Mouse (Mus musculus) liver, adult 2 months (tissue): ENCODE data around the gene Ppat. TPM values are rescaled to one million over a fixed set of nuclear protein-coding genes. Genes with fewer than 3 reads are reported as not detected.

Experiments
- DNase-seq: peaks from one replicate; pipeline ENCODE4 v3.0.0-alpha.2; 2011; ENCODE audit warnings: low read depth, low spot score; ENCODE audit errors: extremely low read depth
- H3K27ac ChIP-seq: fragments of 200-500 bp; replicated peaks from 2 replicates; pipeline ENCODE4 v1.5.1; 2012; ENCODE audit warnings: low read depth, mild to moderate bottlenecking, control low read depth, inconsistent platforms, low read length; ENCODE audit not compliant: insufficient read depth
- H3K27me3 ChIP-seq: fragments of 200-500 bp; 2 replicates; pipeline ENCODE4 v1.6.1; 2012; ENCODE audit warnings: mild to moderate bottlenecking, moderate library complexity, low read length, inconsistent platforms; ENCODE audit not compliant: control insufficient read depth, insufficient read depth
- H3K36me3 ChIP-seq: fragments of 200-500 bp; 2 replicates; pipeline ENCODE4 v1.6.1; 2012; ENCODE audit warnings: low read length, inconsistent platforms; ENCODE audit not compliant: control insufficient read depth, insufficient read depth
- H3K4me1 ChIP-seq: fragments of 200-500 bp; 2 replicates; pipeline ENCODE4 v1.6.1; 2011; ENCODE audit warnings: low read length; ENCODE audit not compliant: control insufficient read depth, insufficient read depth
- H3K4me3 ChIP-seq: fragments of 200-500 bp; 2 replicates; pipeline ENCODE4 v1.5.1; 2011; ENCODE audit warnings: low read depth, mild to moderate bottlenecking, control low read depth, low read length, moderate library complexity; ENCODE audit not compliant: insufficient read depth
- H3K79me2 ChIP-seq: fragments of 200-500 bp; 2 replicates; pipeline ENCODE4 v1.6.1; 2012; ENCODE audit warnings: inconsistent platforms, mild to moderate bottlenecking, low read length, moderate library complexity; ENCODE audit not compliant: control insufficient read depth, insufficient read depth
- H3K9ac ChIP-seq: fragments of 200-500 bp; 2 replicates; pipeline ENCODE4 v1.6.1; 2012; ENCODE audit warnings: low read depth, mild to moderate bottlenecking, control low read depth, inconsistent platforms, low read length
- CTCF ChIP-seq: fragments of 200-500 bp; IDR thresholded peaks from 2 replicates; pipeline ENCODE4 v1.5.1; 2011; ENCODE audit warnings: low read depth, low read length, control low read depth
- POLR2A ChIP-seq: fragments of 200-500 bp; IDR thresholded peaks from 2 replicates; pipeline ENCODE4 v1.6.1; 2011; ENCODE audit warnings: low read length, control low read depth; ENCODE audit not compliant: insufficient read depth; ENCODE audit errors: extremely low read depth
- WGBS: fragments of 180-500 bp; shearing (Covaris S2); methylation state at CpG from one replicate; pipeline ENCODE4 v1.1.7; 2018; 5-methylcytosine and 5-hydroxymethylcytosine counted together
- polyA plus RNA-seq: library from polyadenylated mRNA; depleted of rRNA; stranded (reverse); fragments of >200 nt; gene quantifications from 2 replicates; pipeline ENCODE4 v1.2.3, GENCODE M21; 2012; rRNA removed
- total RNA-seq: library from RNA; depleted of rRNA; stranded (reverse); fragments of >200 nt; gene quantifications from 2 replicates; pipeline ENCODE4 v1.2.3, GENCODE M21; 2014; rRNA removed

Ppat gene
- total and polyA plus RNA-seq, 2 experiments, result 5.3 to 30.3 TPM

- 96% methylated on average over 2 of the region's 2 CpGs for WGBS
- Histone ChIP-seq H3K27ac (no peak overlapping the region), H3K27me3 (no peaks in the 10 kb centered on the region), H3K79me2 (no peaks in the 10 kb centered on the region), H3K4me3 (no peak overlapping the region), H3K9ac (no peak overlapping the region), H3K36me3 (peaks cover 34% of the 10 kb centered on the region), H3K4me1 (no peaks in the 10 kb centered on the region)
- DNase-seq, result no peak
- TF ChIP-seq POLR2A (no peak), CTCF (no peak)
Observed at GRCm38 (mm10) chr5:76887011-76887410, 64.4 kb downstream of the Ppat start.

GRCm38 (mm10) chr5:76884107-76884506 is 67.3 kb downstream of the Ppat start:
- TF ChIP-seq POLR2A (no peak), CTCF (no peak)
- Histone ChIP-seq H3K79me2 (no peaks in the 10 kb centered on the region), H3K27me3 (no peaks in the 10 kb centered on the region), H3K27ac (no peak overlapping the region), H3K9ac (no peak overlapping the region), H3K4me3 (no peak overlapping the region), H3K4me1 (no peaks in the 10 kb centered on the region), H3K36me3 (peaks cover 33% of the 10 kb centered on the region; the same call in 1 of the 2 replicates)
- WGBS, result 84% methylated on average over 1 of the region's 1 CpGs
- no peak for DNase-seq

DNA sequence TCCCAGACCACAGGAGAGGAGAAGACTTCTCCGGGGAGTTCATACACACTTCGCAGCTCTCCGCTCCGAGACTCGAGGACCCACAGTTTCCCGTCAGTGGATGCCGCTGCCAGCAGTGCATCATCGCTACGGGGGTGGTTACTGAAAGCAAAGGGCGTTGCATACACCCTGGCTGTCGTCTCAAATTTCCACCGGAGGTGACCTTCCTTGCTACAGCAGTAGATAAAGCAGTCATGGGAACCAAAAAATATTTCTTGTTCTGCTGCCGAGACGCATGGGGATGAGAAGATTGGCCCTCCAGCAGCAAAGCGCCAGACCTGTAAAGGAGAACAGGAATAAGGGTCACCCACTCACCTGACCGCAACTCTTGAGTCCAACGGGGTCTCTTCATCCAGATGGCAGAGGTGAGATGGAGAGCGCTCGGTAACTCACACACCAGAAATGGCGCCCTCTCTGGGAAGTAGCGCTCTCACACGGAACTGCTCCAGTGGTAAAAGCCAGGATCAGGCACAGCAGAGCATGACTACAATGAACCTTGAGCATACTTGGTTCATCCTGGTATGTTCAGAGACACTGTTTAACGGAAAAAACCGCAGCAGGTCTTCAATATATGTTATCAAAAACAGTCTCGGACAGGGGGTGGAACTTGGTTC is 75.1 kb downstream of the Ppat start:
- Histone ChIP-seq H3K27ac (no peak overlapping the region), H3K36me3 (peaks cover 23% of the 10 kb centered on the region; the same call in 1 of the 2 replicates), H3K4me1 (no peaks in the 10 kb centered on the region), H3K4me3 (no peak overlapping the region), H3K27me3 (no peaks in the 10 kb centered on the region), H3K9ac (no peak overlapping the region), H3K79me2 (no peaks in the 10 kb centered on the region)
- DNase-seq, result no peak
- 93% methylated on average over 25 of the region's 25 CpGs for WGBS
- TF ChIP-seq CTCF, result no peak
- TF ChIP-seq POLR2A, result no peak

DNA sequence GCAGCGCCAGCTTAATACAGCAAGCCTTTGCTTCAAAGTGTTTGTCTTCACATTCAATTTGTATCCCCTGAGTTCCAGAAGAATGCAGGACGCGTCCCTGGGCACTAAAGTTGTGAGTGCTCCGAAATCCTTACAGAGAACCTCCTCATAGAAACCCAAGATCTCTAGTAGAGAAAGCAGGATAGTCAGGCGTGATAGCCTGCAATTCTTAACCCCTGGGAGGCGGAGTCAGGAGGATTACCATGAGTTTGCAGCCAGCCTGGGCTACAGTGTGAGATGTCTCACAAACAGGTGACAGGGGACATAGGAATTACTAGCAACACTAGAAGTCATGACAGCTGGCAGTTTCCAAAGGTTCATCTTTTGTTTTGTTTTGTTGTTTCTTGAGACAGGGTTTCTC is 81.8 kb downstream of the Ppat start:
- no peak overlapping the region for H3K4me3 ChIP-seq
- no peaks in the 10 kb centered on the region for H3K79me2 ChIP-seq
- no peaks in the 10 kb centered on the region for H3K27me3 ChIP-seq
- H3K27ac ChIP-seq, result no peak overlapping the region
- peaks cover 6% of the 10 kb centered on the region; the same call in 1 of the 2 replicates for H3K36me3 ChIP-seq
- no peaks in the 10 kb centered on the region for H3K4me1 ChIP-seq
- DNase-seq, result no peak
- H3K9ac ChIP-seq, result no peak overlapping the region
- TF ChIP-seq CTCF (no peak), POLR2A (no peak)
- 42% methylated on average over 6 of the region's 6 CpGs for WGBS

DNA sequence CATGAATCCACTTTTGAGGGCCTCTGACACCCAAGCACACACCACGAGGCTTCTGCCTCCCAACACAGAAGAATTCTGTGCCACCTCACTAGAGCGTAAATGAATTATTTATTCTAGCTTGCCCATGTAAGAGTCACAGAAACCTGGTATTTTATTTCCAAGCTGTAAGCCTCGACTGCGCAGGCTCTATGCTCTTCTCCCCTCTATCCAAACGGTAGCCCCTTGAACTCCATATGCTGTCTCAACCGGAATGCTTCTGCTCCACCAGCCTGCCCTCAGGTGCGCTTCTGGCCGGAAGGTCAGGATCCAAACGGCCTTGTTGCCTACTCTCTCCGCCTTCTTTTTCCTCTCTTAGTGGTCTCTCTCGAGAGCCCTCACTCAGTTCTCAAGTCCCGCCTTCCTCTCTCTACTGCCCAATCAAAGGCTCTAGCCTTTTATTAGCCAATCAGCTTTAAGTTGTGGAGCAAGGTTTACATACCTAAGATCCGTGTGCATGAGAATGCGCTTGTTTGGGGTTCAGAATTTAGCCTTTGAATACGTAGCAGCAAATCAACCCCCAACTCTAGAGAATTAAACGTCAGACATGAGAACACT is 82.6 kb downstream of the Ppat start:
- Histone ChIP-seq H3K27ac (no peak overlapping the region), H3K79me2 (no peaks in the 10 kb centered on the region), H3K9ac (no peak overlapping the region), H3K27me3 (no peaks in the 10 kb centered on the region), H3K4me1 (no peaks in the 10 kb centered on the region), H3K4me3 (no peak overlapping the region), H3K36me3 (peaks cover 2% of the 10 kb centered on the region; the same call in 1 of the 2 replicates)
- TF ChIP-seq CTCF (no peak), POLR2A (no peak)
- no peak for DNase-seq
- WGBS, result 31% methylated on average over 16 of the region's 16 CpGs

DNA sequence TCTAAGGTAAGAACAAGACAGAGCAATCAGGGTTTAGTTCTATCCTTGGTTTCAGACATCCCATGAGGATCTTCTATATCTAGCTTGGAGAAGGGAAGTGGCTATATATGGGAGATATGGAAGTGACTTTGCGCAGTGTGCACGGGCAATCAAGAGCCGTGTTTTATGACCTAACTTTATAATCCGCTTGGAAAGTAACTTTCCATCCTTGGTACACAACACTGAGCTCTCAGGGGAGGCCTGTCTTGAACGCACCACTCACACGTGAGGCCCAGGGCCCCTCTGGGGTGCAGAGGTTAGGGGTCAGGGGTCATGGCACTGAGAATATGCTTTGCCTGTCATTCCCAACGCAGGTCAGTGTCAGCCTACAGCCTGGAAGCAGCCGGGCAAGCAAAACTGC is 84.6 kb downstream of the Ppat start:
- no peak overlapping the region for H3K4me3 ChIP-seq
- no peak for DNase-seq
- H3K4me1 ChIP-seq, result no peaks in the 10 kb centered on the region
- H3K36me3 ChIP-seq, result no peaks in the 10 kb centered on the region
- H3K27me3 ChIP-seq, result no peaks in the 10 kb centered on the region
- 74% methylated on average over 8 of the region's 8 CpGs for WGBS
- no peak overlapping the region for H3K27ac ChIP-seq
- TF ChIP-seq POLR2A (no peak), CTCF (no peak)
- no peaks in the 10 kb centered on the region for H3K79me2 ChIP-seq
- no peak overlapping the region for H3K9ac ChIP-seq

Other genes with a start within 250 kb of the Ppat start
- gene Aasdh, start 46.1 kb downstream of the Ppat start, total RNA-seq, result 9.3 and 14.3 TPM in 2 replicates
- 7.8 and 9.7 TPM in 2 replicates for gene Aasdh, start 46.1 kb downstream of the Ppat start, polyA plus RNA-seq
- gene Paics, start 271 bp downstream of the Ppat start, total RNA-seq, result 303 and 359 TPM in 2 replicates
- 165 and 187 TPM in 2 replicates for gene Paics, start 271 bp downstream of the Ppat start, polyA plus RNA-seq
- 43.4 and 43.5 TPM in 2 replicates for gene Srp72, start 23.1 kb upstream of the Ppat start, total RNA-seq
- gene Srp72, start 23.1 kb upstream of the Ppat start, polyA plus RNA-seq, result 18.4 and 23.1 TPM in 2 replicates
- gene Arl9, start 52.5 kb upstream of the Ppat start, total RNA-seq, result not detected in 2 replicates
- 0.33 TPM in 1 of 2 replicates, not detected in the other for gene Arl9, start 52.5 kb upstream of the Ppat start, polyA plus RNA-seq
- gene Thegl, start 64.4 kb upstream of the Ppat start, total RNA-seq, result not detected in 2 replicates
- gene Thegl, start 64.4 kb upstream of the Ppat start, polyA plus RNA-seq, result not detected in 2 replicates
- 42.7 and 77.2 TPM in 2 replicates for gene Hopx, start 163.5 kb upstream of the Ppat start, total RNA-seq
- 84.9 and 92.3 TPM in 2 replicates for gene Hopx, start 163.5 kb upstream of the Ppat start, polyA plus RNA-seq